Mouse (Mus musculus) large intestine, adult 2 months (tissue): ENCODE data around the gene Slc38a6. TPM values are rescaled to one million over a fixed set of nuclear protein-coding genes. Genes with fewer than 3 reads are reported as not detected.

Source experiments
- DNase-seq: peaks from one replicate; pipeline ENCODE4 v3.0.0-alpha.2; 2012; ENCODE audit warnings: low read depth, low spot score
- WGBS: fragments of 180-500 bp; shearing (Covaris S2); methylation state at CpG from one replicate; pipeline ENCODE4 v1.1.7; 2018; 5-methylcytosine and 5-hydroxymethylcytosine counted together
- polyA plus RNA-seq: library from polyadenylated mRNA; depleted of rRNA; stranded (reverse); fragments of >200 nt; gene quantifications from 2 replicates; pipeline ENCODE4 v1.2.3, GENCODE M21; 2012; rRNA removed

Gene Slc38a6
- polyA plus RNA-seq, 1 experiment = 4.2 TPM

- no peak for DNase-seq
- 64% methylated on average over 7 of the region's 7 CpGs for WGBS
Observed at GRCm38 (mm10) chr12:73381452-73381851, 94.9 kb downstream of the Slc38a6 start.

GRCm38 (mm10) chr12:73382290-73383178, 96.0 kb downstream of the Slc38a6 start:
- WGBS = 79% methylated on average over 12 of the region's 12 CpGs

GRCm38 (mm10) chr12:73383179-73383510, 96.6 kb downstream of the Slc38a6 start:
- WGBS = 65% methylated on average over 5 of the region's 5 CpGs
- no peak for DNase-seq

More at GRCm38 (mm10) chr12:73382290-73383178, 96.0 kb downstream of the Slc38a6 start:
- DNase-seq = no peak

- 69% methylated on average over 3 of the region's 3 CpGs for WGBS
Observed at GRCm38 (mm10) chr12:73383861-73384260, 97.3 kb downstream of the Slc38a6 start.

GRCm38 (mm10) chr12:73384747-73385146, 98.2 kb downstream of the Slc38a6 start:
- no peak for DNase-seq
- 34% methylated on average over 6 of the region's 6 CpGs for WGBS

More at GRCm38 (mm10) chr12:73383861-73384260, 97.3 kb downstream of the Slc38a6 start:
- no peak for DNase-seq

- 81% methylated on average over 1 of the region's 1 CpGs for WGBS
- DNase-seq = no peak
Observed at GRCm38 (mm10) chr12:73392507-73392906, 105.9 kb downstream of the Slc38a6 start.

- no peak for DNase-seq
Observed at GRCm38 (mm10) chr12:73393018-73393417, 106.4 kb downstream of the Slc38a6 start.

GRCm38 (mm10) chr12:73393881-73394291, 107.3 kb downstream of the Slc38a6 start:
- WGBS = 52% methylated on average over 6 of the region's 6 CpGs
- no peak for DNase-seq

- WGBS = 90% methylated on average over 5 of the region's 5 CpGs
- no peak for DNase-seq
Observed at GRCm38 (mm10) chr12:73394571-73394970, 108.0 kb downstream of the Slc38a6 start.

- WGBS = 37% methylated on average over 4 of the region's 4 CpGs
- no peak for DNase-seq
Observed at GRCm38 (mm10) chr12:73399426-73399825, 112.8 kb downstream of the Slc38a6 start.

GRCm38 (mm10) chr12:73400481-73401025, 114.0 kb downstream of the Slc38a6 start:
- no peak for DNase-seq
- WGBS = 63% methylated on average over 4 of the region's 4 CpGs

GRCm38 (mm10) chr12:73401520-73402130, 115.0 kb downstream of the Slc38a6 start:
- 75% methylated on average over 3 of the region's 3 CpGs for WGBS
- DNase-seq = no peak

GRCm38 (mm10) chr12:73402137-73402712, 115.6 kb downstream of the Slc38a6 start:
- no peak for DNase-seq
- WGBS = 70% methylated on average over 5 of the region's 5 CpGs

- 89% methylated on average over 11 of the region's 11 CpGs for WGBS
- DNase-seq = no peak
Observed at GRCm38 (mm10) chr12:73402851-73403665, 116.5 kb downstream of the Slc38a6 start.

Other genes starting within 250 kb of the Slc38a6 start
- not detected in 2 replicates for gene Six1, start 232.9 kb upstream of the Slc38a6 start, polyA plus RNA-seq
- 0.11 and 0.14 TPM in 2 replicates for gene Six4, start 173.3 kb upstream of the Slc38a6 start, polyA plus RNA-seq
- 3.8 TPM in 2 replicates for gene Mnat1, start 163.1 kb upstream of the Slc38a6 start, polyA plus RNA-seq
- 4.6 and 5.0 TPM in 2 replicates for gene Trmt5, start 69 bp upstream of the Slc38a6 start, polyA plus RNA-seq